Mouse (Mus musculus) cerebellum, adult 2 months (tissue): ENCODE results near the gene Faf1.

Experiments used
- CTCF ChIP-seq: fragments of 200-500 bp; IDR thresholded peaks from 2 replicates; pipeline ENCODE4 v1.5.1; 2011; ENCODE audit warnings: low read depth, mild to moderate bottlenecking, control low read depth, low read length, moderate library complexity, borderline replicate concordance; ENCODE audit not compliant: insufficient read depth
- POLR2A ChIP-seq: fragments of 200-500 bp; IDR thresholded peaks from 2 replicates; pipeline ENCODE4 v1.6.1; 2011; ENCODE audit warnings: low read length, control low read depth, borderline replicate concordance; ENCODE audit not compliant: insufficient read depth

DNA sequence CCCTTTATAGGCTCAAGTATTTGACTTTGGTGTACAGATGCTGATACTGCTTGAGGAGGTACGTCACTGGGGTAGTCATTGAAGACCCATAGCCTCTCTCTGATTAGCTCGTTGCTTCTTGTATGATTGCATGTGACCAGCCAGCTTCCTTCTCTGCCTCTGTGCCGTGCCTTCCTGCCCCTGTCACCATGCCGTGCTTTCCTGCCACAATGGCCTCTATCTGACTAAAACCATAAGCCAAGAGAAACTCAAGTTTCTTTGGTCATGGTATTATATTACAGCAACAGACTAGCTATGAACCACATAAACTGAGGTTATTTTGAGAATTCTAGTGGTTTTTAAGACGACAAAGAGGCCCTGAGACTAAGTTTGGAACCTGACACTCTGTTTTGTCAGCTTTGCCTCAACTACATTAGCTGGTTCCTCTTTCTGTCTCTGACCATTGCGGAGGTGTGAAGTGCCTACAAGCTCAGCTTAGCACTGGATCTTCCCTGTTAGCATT is 211.5 kb downstream of the Faf1 start:
- TF ChIP-seq CTCF (no peak), POLR2A (no peak)
